Mouse (Mus musculus) liver, embryonic 12.5 days (tissue): ENCODE measurements around the gene Actl11. TPM values are rescaled to one million over a fixed set of nuclear protein-coding genes. Genes with fewer than 3 reads are reported as not detected.

Experiments used
- polyA plus RNA-seq: library from polyadenylated mRNA; unstranded; fragments of >200 nt; fragmentation: Nextera tagmentation; extraction: Ambion mirVana; gene quantifications from 2 replicates; pipeline ENCODE4 v1.2.1, GENCODE M21; 2016

Actl11 gene
- polyA plus RNA-seq, 1 experiment from 2014 or later = not detected

Other genes with a start within 250 kb of the Actl11 start
- gene Gnat1, start 248.8 kb upstream of the Actl11 start, polyA plus RNA-seq = 1.9 and 2.4 TPM in 2 replicates
- gene Sema3f, start 218.0 kb upstream of the Actl11 start, polyA plus RNA-seq = 3.9 and 4.2 TPM in 2 replicates
- 84.3 and 88.6 TPM in 2 replicates for gene Rbm5, start 157.5 kb upstream of the Actl11 start, polyA plus RNA-seq
- gene Rbm6, start 55.2 kb upstream of the Actl11 start, polyA plus RNA-seq = 45.7 and 49.2 TPM in 2 replicates
- gene Mon1a, start 40.3 kb upstream of the Actl11 start, polyA plus RNA-seq = 5.7 and 7.4 TPM in 2 replicates
- gene Mst1r, start 21.6 kb upstream of the Actl11 start, polyA plus RNA-seq = 0.57 and 0.92 TPM in 2 replicates
- 0.53 and 0.54 TPM in 2 replicates for gene Camkv, start 7.2 kb downstream of the Actl11 start, polyA plus RNA-seq
- gene Traip, start 21.7 kb downstream of the Actl11 start, polyA plus RNA-seq = 20.9 and 22.2 TPM in 2 replicates
- gene Uba7, start 47.0 kb downstream of the Actl11 start, polyA plus RNA-seq = 63.1 and 63.7 TPM in 2 replicates
- 1.2 and 1.4 TPM in 2 replicates for gene Gm20661, start 54.6 kb downstream of the Actl11 start, polyA plus RNA-seq
- gene Inka1, start 57.4 kb downstream of the Actl11 start, polyA plus RNA-seq = 64.3 and 68.7 TPM in 2 replicates
- 2.6 and 3.7 TPM in 2 replicates for gene Cdhr4, start 64.0 kb downstream of the Actl11 start, polyA plus RNA-seq
- 0.69 and 0.75 TPM in 2 replicates for gene Gm20662, start 67.9 kb downstream of the Actl11 start, polyA plus RNA-seq
- 43.7 and 47.7 TPM in 2 replicates for gene Ip6k1, start 74.0 kb downstream of the Actl11 start, polyA plus RNA-seq
- 22.1 and 22.6 TPM in 2 replicates for gene Gmppb, start 120.8 kb downstream of the Actl11 start, polyA plus RNA-seq
- 2.2 and 2.5 TPM in 2 replicates for gene Amigo3, start 124.7 kb downstream of the Actl11 start, polyA plus RNA-seq
- gene Mst1, start 152.0 kb downstream of the Actl11 start, polyA plus RNA-seq = 14.5 and 15.7 TPM in 2 replicates
- 96.6 and 101 TPM in 2 replicates for gene Rnf123, start 154.9 kb downstream of the Actl11 start, polyA plus RNA-seq
- 199 and 215 TPM in 2 replicates for gene Apeh, start 166.1 kb downstream of the Actl11 start, polyA plus RNA-seq